Mouse (Mus musculus) kidney, embryonic 14.5 days (tissue): ENCODE results near the gene Map2k6. TPM values are rescaled to one million over a fixed set of nuclear protein-coding genes. Genes with fewer than 3 reads are reported as not detected.
"Not testable (repeated sequence)": the region's sequence is repeated elsewhere in the genome, so short reads cannot be mapped to it uniquely, and the experiment has no call there.

Experiments used
- ATAC-seq: fragments of 200-750 bp; cut with Nextera tagmentation; 2 replicates; pipeline ENCODE4 v1.8.0; 2017; ENCODE audit warnings: moderate number of reproducible peaks, mild to moderate bottlenecking, moderate TSS enrichment, moderate library complexity; ENCODE audit not compliant: low FRiP score, low TSS enrichment
- H3K27ac ChIP-seq: fragments of 300-500 bp; sonication (generic); 2 replicates; pipeline ENCODE4 v1.5.1; 2014; ENCODE audit warnings: low read depth, mild to moderate bottlenecking, low read length, moderate library complexity, mixed read lengths
- H3K27me3 ChIP-seq: fragments of 300-500 bp; sonication (generic); 2 replicates; pipeline ENCODE4 v1.6.1; 2014; ENCODE audit warnings: mild to moderate bottlenecking, low read length; ENCODE audit not compliant: control insufficient read depth, insufficient read depth
- H3K36me3 ChIP-seq: fragments of 300-500 bp; sonication (generic); 2 replicates; pipeline ENCODE4 v1.6.1; 2014; ENCODE audit warnings: low read length, mixed read lengths; ENCODE audit not compliant: control insufficient read depth, insufficient read depth
- H3K4me1 ChIP-seq: fragments of 300-500 bp; sonication (generic); 2 replicates; pipeline ENCODE4 v1.6.1; 2014; ENCODE audit warnings: low read length, mixed read lengths; ENCODE audit not compliant: control insufficient read depth, insufficient read depth
- H3K4me2 ChIP-seq: fragments of 300-500 bp; sonication (generic); replicated peaks from 2 replicates; pipeline ENCODE4 v1.6.1; 2014; ENCODE audit warnings: low read depth, mild to moderate bottlenecking, low read length
- H3K4me3 ChIP-seq: fragments of 300-500 bp; sonication (generic); 2 replicates; pipeline ENCODE4 v1.5.1; 2014; ENCODE audit warnings: mild to moderate bottlenecking, low read length
- H3K9ac ChIP-seq: fragments of 300-500 bp; sonication (generic); 2 replicates; pipeline ENCODE4 v1.6.1; 2014; ENCODE audit warnings: low read depth, mild to moderate bottlenecking, low read length, moderate library complexity
- H3K9me3 ChIP-seq: fragments of 300-500 bp; sonication (generic); 2 replicates; pipeline ENCODE4 v1.6.1; 2016; ENCODE audit warnings: low read length; ENCODE audit not compliant: control insufficient read depth
- WGBS: fragments of 180-500 bp; shearing (Covaris S2); extraction: QIAGEN DNeasy Blood & Tissue Kit; methylation state at CpG from one replicate; pipeline ENCODE4 v1.1.7; 2014; 5-methylcytosine and 5-hydroxymethylcytosine counted together
- polyA plus RNA-seq: library from polyadenylated mRNA; unstranded; fragments of >200 nt; fragmentation: Nextera tagmentation; extraction: Ambion mirVana; gene quantifications from 2 replicates; pipeline ENCODE4 v1.2.1, GENCODE M21; 2014

Gene Map2k6
- 20.2 and 26.6 TPM in 2 replicates for polyA plus RNA-seq

GRCm38 (mm10) chr11:110398553-110399239 is at the start of gene Map2k6:
Gene Map2k6, plus strand, starts transcription at chr11:110399122.
- Histone ChIP-seq H3K27ac (no peak within 1 kb of the TSS), H3K36me3 (no peaks in the 10 kb centered on the region), H3K4me3 (peak within 1 kb of the TSS; percentile 62), H3K27me3 (no peaks in the 10 kb centered on the region), H3K4me2 (peak within 1 kb of the TSS; percentile 63), H3K9me3 (no peaks in the 10 kb centered on the region), H3K9ac (peak within 1 kb of the TSS; percentile 53; the same call in 1 of the 2 replicates), H3K4me1 (peaks cover 16% of the 10 kb centered on the region)
- ATAC-seq: peak; percentile 96
- 9% methylated on average over 20 of the region's 20 CpGs for WGBS

- no peaks in the 10 kb centered on the region for H3K36me3 ChIP-seq
- no peaks in the 10 kb centered on the region for H3K27me3 ChIP-seq
- H3K4me2 ChIP-seq: no peak overlapping the region
- no peaks in the 10 kb centered on the region for H3K9me3 ChIP-seq
- no peaks in the 10 kb centered on the region for H3K4me1 ChIP-seq
- 71% methylated on average over 9 of the region's 9 CpGs for WGBS
- no peak for ATAC-seq
- H3K27ac ChIP-seq: no peak overlapping the region
- H3K9ac ChIP-seq: no peak overlapping the region
- H3K4me3 ChIP-seq: no peak overlapping the region
These were observed 44.7 kb upstream of the Map2k6 start for GRCm38 (mm10) chr11:110354261-110354660.

GRCm38 (mm10) chr11:110355131-110355530 is 43.8 kb upstream of the Map2k6 start:
- ATAC-seq, H3K4me1 ChIP-seq, H3K27ac ChIP-seq: not testable (repeated sequence)

GRCm38 (mm10) chr11:110357756-110358551 is 41.0 kb upstream of the Map2k6 start:
- H3K4me2 ChIP-seq: no peak overlapping the region
- no peak for ATAC-seq
- no peaks in the 10 kb centered on the region for H3K36me3 ChIP-seq
- no peak overlapping the region for H3K4me3 ChIP-seq
- H3K9ac ChIP-seq: no peak overlapping the region
- H3K27ac ChIP-seq: no peak overlapping the region
- H3K4me1 ChIP-seq: no peaks in the 10 kb centered on the region
- no peaks in the 10 kb centered on the region; the same call in 1 of the 2 replicates for H3K9me3 ChIP-seq
- H3K27me3 ChIP-seq: no peaks in the 10 kb centered on the region
- WGBS: 73% methylated on average over 16 of the region's 16 CpGs

More at GRCm38 (mm10) chr11:110355131-110355530, 43.8 kb upstream of the Map2k6 start:
- not testable (repeated sequence) for H3K9ac ChIP-seq, H3K9me3 ChIP-seq, H3K36me3 ChIP-seq, H3K27me3 ChIP-seq, H3K4me3 ChIP-seq, H3K4me2 ChIP-seq
- WGBS: 88% methylated on average over 9 of the region's 9 CpGs

GRCm38 (mm10) chr11:110365016-110365415 is 33.9 kb upstream of the Map2k6 start:
- Histone ChIP-seq H3K4me1 (no peaks in the 10 kb centered on the region; the same call in 1 of the 2 replicates), H3K9ac (no peak overlapping the region), H3K4me3 (no peak overlapping the region), H3K27me3 (no peaks in the 10 kb centered on the region), H3K9me3 (no peaks in the 10 kb centered on the region; the same call in 1 of the 2 replicates), H3K27ac (no peak overlapping the region), H3K36me3 (no peaks in the 10 kb centered on the region), H3K4me2 (no peak overlapping the region)
- ATAC-seq: no peak
- 72% methylated on average over 3 of the region's 3 CpGs for WGBS

GRCm38 (mm10) chr11:110366902-110367301 is 32.0 kb upstream of the Map2k6 start:
- Histone ChIP-seq H3K27ac (no peak overlapping the region), H3K9ac (no peak overlapping the region), H3K9me3 (no peaks in the 10 kb centered on the region), H3K4me3 (no peak overlapping the region), H3K4me2 (no peak overlapping the region), H3K27me3 (no peaks in the 10 kb centered on the region), H3K4me1 (no peaks in the 10 kb centered on the region; the same call in 1 of the 2 replicates), H3K36me3 (no peaks in the 10 kb centered on the region)
- WGBS: 82% methylated on average over 3 of the region's 3 CpGs
- no peak for ATAC-seq

GRCm38 (mm10) chr11:110367638-110368037 is 31.3 kb upstream of the Map2k6 start:
- H3K4me1 ChIP-seq: no peaks in the 10 kb centered on the region; the same call in 1 of the 2 replicates
- H3K36me3 ChIP-seq: no peaks in the 10 kb centered on the region
- no peaks in the 10 kb centered on the region for H3K27me3 ChIP-seq
- 93% methylated on average over 13 of the region's 13 CpGs for WGBS
- no peak overlapping the region for H3K4me3 ChIP-seq
- H3K4me2 ChIP-seq: no peak overlapping the region
- H3K27ac ChIP-seq: no peak overlapping the region
- H3K9me3 ChIP-seq: no peaks in the 10 kb centered on the region
- ATAC-seq: no peak
- H3K9ac ChIP-seq: no peak overlapping the region

GRCm38 (mm10) chr11:110369312-110370019 is 29.5 kb upstream of the Map2k6 start:
- no peak overlapping the region for H3K9ac ChIP-seq
- 0 out of 2 replicates have a peak, but pooled peaks have one; percentile 12 for ATAC-seq
- peak overlapping the region; percentile 11; the same call in 1 of the 2 replicates for H3K4me3 ChIP-seq
- H3K9me3 ChIP-seq: no peaks in the 10 kb centered on the region
- H3K27ac ChIP-seq: no peak overlapping the region
- no peaks in the 10 kb centered on the region for H3K36me3 ChIP-seq
- no peaks in the 10 kb centered on the region for H3K27me3 ChIP-seq
- peak overlapping the region; percentile 30 for H3K4me2 ChIP-seq
- 10% methylated on average over 15 of the region's 15 CpGs for WGBS
- H3K4me1 ChIP-seq: no peaks in the 10 kb centered on the region; the same call in 1 of the 2 replicates
